Mouse (Mus musculus): ENCODE measurements around the gene Car1. TPM values are rescaled to one million over a fixed set of nuclear protein-coding genes. Genes with fewer than 3 reads are reported as not detected.
"Not testable (repeated sequence)": the region's sequence is repeated elsewhere in the genome, so short reads cannot be mapped to it uniquely, and the experiment has no call there.

Car1 gene
- polyA plus RNA-seq, 1 experiment from 2014 or later, result 32.9 TPM

DNA sequence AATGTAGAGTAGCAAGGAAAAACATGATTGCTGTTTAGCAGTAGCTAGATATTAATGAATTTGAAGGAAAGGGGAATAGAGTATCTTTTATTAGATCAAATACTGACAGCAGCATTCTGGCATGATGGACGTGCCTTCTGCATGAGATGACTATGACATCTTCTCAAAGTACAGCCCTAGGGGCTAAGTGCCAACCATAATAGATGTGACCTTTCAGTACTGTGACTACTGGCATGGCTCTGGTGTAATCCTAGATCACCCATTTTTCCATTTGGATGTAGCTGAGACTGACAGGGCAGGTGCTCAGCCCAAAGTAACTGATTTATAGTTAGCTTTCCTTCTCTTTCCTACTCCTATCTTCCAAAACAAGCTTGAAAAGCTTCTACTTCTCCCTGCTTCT is 20.6 kb downstream of the Car1 start:
- no peak overlapping the region for H3K4me2 ChIP-seq
- DNase-seq (ENCODE audit: low spot score), result no peak
- no peak overlapping the region for H3K27ac ChIP-seq (ENCODE audit: low read depth, low read length)
- no peaks in the 10 kb centered on the region for H3K4me1 ChIP-seq (replicated peaks; ENCODE audit: control insufficient read depth, insufficient read depth, low read length)
- H3K27me3 ChIP-seq (replicated peaks; ENCODE audit: control insufficient read depth, insufficient read depth, low read length), result no peaks in the 10 kb centered on the region
- H3K9me3 ChIP-seq (ENCODE audit: control insufficient read depth, low read length), result no peaks in the 10 kb centered on the region
- H3K36me3 ChIP-seq (ENCODE audit: control insufficient read depth, insufficient read depth, low read length), result no peaks in the 10 kb centered on the region
- no peak overlapping the region for H3K9ac ChIP-seq (ENCODE audit: low read depth, low read length)
- ATAC-seq (replicated peaks; ENCODE audit: low FRiP score), result no peak
- 64% methylated on average over 1 of the region's 1 CpGs for WGBS
- no peak overlapping the region for H3K4me3 ChIP-seq (ENCODE audit: low read depth, low read length)

DNA sequence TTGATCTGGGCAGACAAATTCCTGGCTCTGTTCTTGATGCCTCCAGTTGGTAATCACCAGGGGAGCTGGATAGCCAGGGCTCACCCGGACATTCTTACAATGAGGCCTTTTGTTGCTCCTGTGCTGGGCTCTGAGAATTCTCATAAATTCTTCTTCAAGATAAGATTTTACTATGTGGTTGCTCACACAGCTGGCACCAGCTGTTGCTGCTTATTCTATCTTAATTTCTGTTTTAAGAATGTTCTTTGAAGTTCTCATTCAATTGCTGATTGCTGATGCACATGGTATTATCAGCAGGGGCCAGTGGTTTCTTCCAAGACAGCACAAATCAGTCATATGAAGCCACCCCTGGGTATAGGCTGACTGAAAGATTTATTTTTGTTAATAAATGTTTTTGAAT is 21.0 kb downstream of the Car1 start:
- Histone ChIP-seq H3K27me3 (replicated peaks; ENCODE audit: control insufficient read depth, insufficient read depth, low read length) (no peaks in the 10 kb centered on the region), H3K9me3 (ENCODE audit: control insufficient read depth, low read length) (no peaks in the 10 kb centered on the region), H3K36me3 (ENCODE audit: control insufficient read depth, insufficient read depth, low read length) (no peaks in the 10 kb centered on the region), H3K9ac (ENCODE audit: low read depth, low read length) (no peak overlapping the region), H3K4me1 (replicated peaks; ENCODE audit: control insufficient read depth, insufficient read depth, low read length) (no peaks in the 10 kb centered on the region), H3K4me3 (ENCODE audit: low read depth, low read length) (no peak overlapping the region), H3K4me2 (no peak overlapping the region), H3K27ac (ENCODE audit: low read depth, low read length) (no peak overlapping the region)
- DNase-seq (ENCODE audit: low spot score) (no peak), ATAC-seq (replicated peaks; ENCODE audit: low FRiP score) (no peak)
- WGBS, result 79% methylated on average over 1 of the region's 1 CpGs

DNA sequence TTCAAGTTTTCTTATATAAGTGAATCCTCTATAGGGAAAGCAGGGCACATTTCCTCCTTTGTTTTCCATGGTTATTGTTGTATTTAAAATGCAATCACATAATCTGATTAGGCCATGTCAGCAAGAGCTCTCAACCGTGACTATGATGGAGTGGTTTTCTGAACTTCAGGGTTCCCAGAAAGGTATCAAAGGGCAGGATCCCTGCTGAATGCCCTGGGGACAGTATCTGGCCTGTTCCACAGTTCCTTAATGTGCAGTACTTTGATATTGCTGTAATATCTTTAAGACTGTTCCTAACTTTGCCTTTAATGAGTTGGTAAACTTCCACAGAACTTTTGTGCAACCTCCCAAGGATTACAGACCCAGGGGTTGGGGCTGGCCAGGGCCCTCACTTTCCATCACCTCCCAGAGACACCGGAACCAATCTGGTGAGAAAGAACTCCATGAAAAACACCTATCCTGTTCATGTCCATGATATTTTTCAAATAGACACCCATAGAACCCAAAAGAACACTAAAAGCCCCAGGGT is 21.6 kb downstream of the Car1 start:
- Histone ChIP-seq H3K9me3 (ENCODE audit: control insufficient read depth, low read length) (no peaks in the 10 kb centered on the region), H3K27me3 (replicated peaks; ENCODE audit: control insufficient read depth, insufficient read depth, low read length) (no peaks in the 10 kb centered on the region), H3K36me3 (ENCODE audit: control insufficient read depth, insufficient read depth, low read length) (no peaks in the 10 kb centered on the region), H3K9ac (ENCODE audit: low read depth, low read length) (no peak overlapping the region), H3K27ac (ENCODE audit: low read depth, low read length) (no peak overlapping the region), H3K4me1 (replicated peaks; ENCODE audit: control insufficient read depth, insufficient read depth, low read length) (no peaks in the 10 kb centered on the region), H3K4me3 (ENCODE audit: low read depth, low read length) (no peak overlapping the region), H3K4me2 (no peak overlapping the region)
- DNase-seq (ENCODE audit: low spot score) (no peak), ATAC-seq (replicated peaks; ENCODE audit: low FRiP score) (no peak)
- 78% methylated on average over 2 of the region's 2 CpGs for WGBS

DNA sequence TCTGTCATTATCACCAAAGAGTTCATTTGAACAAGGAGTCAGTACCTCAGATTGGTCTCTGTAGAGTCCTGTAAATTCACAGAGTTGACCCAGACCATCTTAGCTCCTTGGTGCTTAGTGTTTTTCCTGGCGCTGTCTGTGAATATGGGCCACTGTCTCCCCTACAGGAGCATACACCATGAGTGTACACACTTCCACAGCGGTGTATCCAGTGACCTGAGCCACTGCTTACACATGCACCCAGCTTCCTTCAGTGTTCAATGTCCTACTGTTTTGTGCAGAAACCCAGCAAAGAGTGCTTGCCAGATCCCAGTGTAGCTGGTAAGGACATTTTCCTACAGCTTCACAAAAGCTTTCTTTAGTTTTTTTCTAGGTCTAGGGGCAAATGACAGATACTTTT is 22.8 kb downstream of the Car1 start:
- no peaks in the 10 kb centered on the region for H3K36me3 ChIP-seq (ENCODE audit: control insufficient read depth, insufficient read depth, low read length)
- no peaks in the 10 kb centered on the region for H3K4me1 ChIP-seq (replicated peaks; ENCODE audit: control insufficient read depth, insufficient read depth, low read length)
- H3K27ac ChIP-seq (ENCODE audit: low read depth, low read length), result no peak overlapping the region
- no peak overlapping the region for H3K4me2 ChIP-seq
- no peaks in the 10 kb centered on the region for H3K27me3 ChIP-seq (replicated peaks; ENCODE audit: control insufficient read depth, insufficient read depth, low read length)
- H3K4me3 ChIP-seq (ENCODE audit: low read depth, low read length), result no peak overlapping the region
- no peak for DNase-seq (ENCODE audit: low spot score)
- WGBS, result 84% methylated on average over 2 of the region's 2 CpGs
- H3K9ac ChIP-seq (ENCODE audit: low read depth, low read length), result no peak overlapping the region
- ATAC-seq (replicated peaks; ENCODE audit: low FRiP score), result no peak
- H3K9me3 ChIP-seq (ENCODE audit: control insufficient read depth, low read length), result no peaks in the 10 kb centered on the region

DNA sequence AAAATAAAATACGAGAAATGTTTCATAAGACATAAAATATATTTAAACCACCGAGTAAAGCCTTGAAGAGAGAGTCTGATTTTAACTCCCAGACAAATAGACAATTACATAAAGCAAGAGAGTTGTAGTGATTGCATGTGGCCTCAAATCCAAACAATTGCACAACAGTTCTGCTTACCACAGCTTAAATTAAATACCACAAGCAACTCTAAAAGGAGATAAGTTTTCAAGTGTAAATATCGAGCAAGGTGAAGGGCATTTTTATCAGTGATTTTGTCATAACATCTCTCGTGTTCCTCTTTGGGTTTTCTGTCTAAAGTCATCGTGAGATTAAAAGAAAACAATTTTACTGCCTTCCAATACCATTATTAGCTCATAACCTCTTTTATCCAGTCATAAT is 25.0 kb downstream of the Car1 start:
- H3K36me3 ChIP-seq (ENCODE audit: control insufficient read depth, insufficient read depth, low read length); H3K4me2 ChIP-seq; H3K4me3 ChIP-seq (ENCODE audit: low read depth, low read length); H3K27me3 ChIP-seq (replicated peaks; ENCODE audit: control insufficient read depth, insufficient read depth, low read length); H3K4me1 ChIP-seq (replicated peaks; ENCODE audit: control insufficient read depth, insufficient read depth, low read length); H3K27ac ChIP-seq (ENCODE audit: low read depth, low read length); DNase-seq (ENCODE audit: low spot score); H3K9ac ChIP-seq (ENCODE audit: low read depth, low read length); H3K9me3 ChIP-seq (ENCODE audit: control insufficient read depth, low read length); ATAC-seq (replicated peaks; ENCODE audit: low FRiP score): not testable (repeated sequence)
- WGBS, result 72% methylated on average over 5 of the region's 5 CpGs

DNA sequence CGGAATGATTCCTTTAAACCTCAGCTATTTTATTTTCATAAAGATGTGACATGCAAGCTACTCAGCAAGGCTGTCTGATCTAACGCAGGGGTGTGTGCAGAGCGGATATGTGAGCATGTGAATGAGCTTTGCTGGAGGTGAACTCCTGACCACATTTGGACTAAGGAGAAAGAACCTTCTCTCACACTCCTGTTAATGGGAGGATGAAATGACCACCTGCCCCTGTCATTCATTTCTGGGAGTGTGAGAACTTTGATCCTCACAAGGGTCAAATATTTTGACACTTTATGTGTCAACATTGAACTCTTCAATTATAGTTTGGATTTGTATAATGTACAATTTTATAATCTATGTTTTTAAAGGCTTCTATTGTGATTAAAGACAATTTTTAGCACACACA is 25.8 kb downstream of the Car1 start:
- not testable (repeated sequence) for H3K27me3 ChIP-seq (replicated peaks; ENCODE audit: control insufficient read depth, insufficient read depth, low read length); ATAC-seq (replicated peaks; ENCODE audit: low FRiP score); DNase-seq (ENCODE audit: low spot score); H3K4me3 ChIP-seq (ENCODE audit: low read depth, low read length); H3K9me3 ChIP-seq (ENCODE audit: control insufficient read depth, low read length); H3K9ac ChIP-seq (ENCODE audit: low read depth, low read length); H3K36me3 ChIP-seq (ENCODE audit: control insufficient read depth, insufficient read depth, low read length); H3K27ac ChIP-seq (ENCODE audit: low read depth, low read length); H3K4me1 ChIP-seq (replicated peaks; ENCODE audit: control insufficient read depth, insufficient read depth, low read length); H3K4me2 ChIP-seq
- WGBS, result 85% methylated on average over 3 of the region's 3 CpGs

DNA sequence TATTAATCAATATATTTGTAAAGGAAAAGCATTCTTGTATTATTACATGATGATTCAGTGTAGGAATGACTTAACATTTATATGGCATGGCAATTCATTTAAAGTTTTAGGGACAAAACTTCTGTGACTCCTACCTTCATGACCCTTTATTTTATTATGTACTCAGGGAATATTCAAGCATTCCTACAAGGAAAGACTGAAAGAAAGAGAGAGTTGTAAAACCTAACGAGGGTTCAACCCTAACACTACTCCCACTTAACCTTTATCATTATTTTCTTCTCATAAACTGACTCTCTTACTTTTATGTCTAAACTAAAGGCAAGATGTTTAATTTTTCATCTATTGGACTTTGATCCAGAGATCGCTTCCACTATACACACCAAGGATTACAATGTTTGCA is 28.0 kb downstream of the Car1 start:
- H3K9ac ChIP-seq (ENCODE audit: low read depth, low read length), result no peak overlapping the region
- H3K27ac ChIP-seq (ENCODE audit: low read depth, low read length), result no peak overlapping the region
- no peaks in the 10 kb centered on the region for H3K9me3 ChIP-seq (ENCODE audit: control insufficient read depth, low read length)
- no peaks in the 10 kb centered on the region for H3K36me3 ChIP-seq (ENCODE audit: control insufficient read depth, insufficient read depth, low read length)
- ATAC-seq (replicated peaks; ENCODE audit: low FRiP score) (no peak), DNase-seq (ENCODE audit: low spot score) (no peak)
- H3K4me2 ChIP-seq, result no peak overlapping the region
- H3K4me3 ChIP-seq (ENCODE audit: low read depth, low read length), result no peak overlapping the region
- no peaks in the 10 kb centered on the region for H3K4me1 ChIP-seq (replicated peaks; ENCODE audit: control insufficient read depth, insufficient read depth, low read length)
- H3K27me3 ChIP-seq (replicated peaks; ENCODE audit: control insufficient read depth, insufficient read depth, low read length), result no peaks in the 10 kb centered on the region
- WGBS, result 79% methylated on average over 2 of the region's 2 CpGs

DNA sequence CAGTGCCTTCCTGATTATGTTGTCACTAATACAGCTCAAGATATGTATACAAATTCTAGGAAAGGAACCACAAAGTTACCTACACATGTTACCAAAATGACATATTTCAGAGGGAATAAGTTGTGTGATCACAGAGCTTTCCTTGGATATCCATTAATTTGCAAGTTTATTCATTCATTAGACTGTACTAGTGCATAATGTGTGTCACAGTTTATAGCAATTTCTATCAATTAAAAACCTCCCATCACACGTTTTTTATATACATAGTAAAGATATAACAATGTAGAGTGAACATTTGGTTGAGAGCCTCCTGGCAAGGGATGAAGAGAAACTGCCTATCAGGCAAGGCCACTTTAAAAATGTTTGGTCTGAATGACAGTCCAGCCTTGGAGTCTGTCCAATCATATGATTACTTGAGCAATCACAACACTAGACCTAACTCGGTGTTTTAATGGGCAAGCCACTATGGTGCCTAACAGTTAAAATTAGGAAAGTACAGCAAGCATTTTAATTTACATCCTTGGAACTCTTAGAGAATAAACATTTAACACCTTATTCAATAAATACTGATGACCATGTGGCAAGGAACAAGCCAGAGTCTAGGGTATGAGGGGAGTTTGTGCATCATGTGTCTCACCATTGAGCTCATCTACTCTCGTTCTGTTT is 31.5 kb downstream of the Car1 start:
- not testable (repeated sequence) for H3K4me1 ChIP-seq (replicated peaks; ENCODE audit: control insufficient read depth, insufficient read depth, low read length); H3K9me3 ChIP-seq (ENCODE audit: control insufficient read depth, low read length)

DNA sequence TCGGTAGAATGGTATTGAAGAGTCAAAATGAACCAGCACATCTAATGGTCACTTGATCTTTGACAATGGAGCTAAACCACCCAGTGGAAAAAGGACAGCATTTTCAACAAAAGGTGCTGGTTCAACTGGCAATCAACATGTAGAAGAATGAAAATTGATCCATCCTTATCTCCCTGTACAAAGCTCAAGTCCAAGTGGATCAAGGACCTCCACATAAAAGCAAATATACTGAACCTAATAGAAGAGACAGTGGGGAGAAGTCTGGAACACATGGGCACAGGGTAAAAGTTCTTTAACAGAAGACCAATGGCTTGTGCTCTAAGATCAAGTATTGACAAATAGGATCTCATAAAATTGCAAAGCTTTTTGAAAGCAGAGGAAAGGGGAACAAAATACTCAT is 33.6 kb downstream of the Car1 start:
- H3K9ac ChIP-seq (ENCODE audit: low read depth, low read length); H3K27me3 ChIP-seq (replicated peaks; ENCODE audit: control insufficient read depth, insufficient read depth, low read length); DNase-seq (ENCODE audit: low spot score); H3K4me3 ChIP-seq (ENCODE audit: low read depth, low read length); H3K27ac ChIP-seq (ENCODE audit: low read depth, low read length); H3K36me3 ChIP-seq (ENCODE audit: control insufficient read depth, insufficient read depth, low read length); H3K9me3 ChIP-seq (ENCODE audit: control insufficient read depth, low read length); H3K4me1 ChIP-seq (replicated peaks; ENCODE audit: control insufficient read depth, insufficient read depth, low read length); ATAC-seq (replicated peaks; ENCODE audit: low FRiP score); H3K4me2 ChIP-seq: not testable (repeated sequence)
- 87% methylated on average over 1 of the region's 1 CpGs for WGBS

More for the DNA sequence above, 31.5 kb downstream of the Car1 start:
- H3K36me3 ChIP-seq (ENCODE audit: control insufficient read depth, insufficient read depth, low read length); H3K4me2 ChIP-seq; H3K27ac ChIP-seq (ENCODE audit: low read depth, low read length); H3K4me3 ChIP-seq (ENCODE audit: low read depth, low read length); ATAC-seq (replicated peaks; ENCODE audit: low FRiP score); H3K9ac ChIP-seq (ENCODE audit: low read depth, low read length); H3K27me3 ChIP-seq (replicated peaks; ENCODE audit: control insufficient read depth, insufficient read depth, low read length); DNase-seq (ENCODE audit: low spot score): not testable (repeated sequence)
- WGBS, result 79% methylated on average over 2 of the region's 3 CpGs

Data from liver, embryonic 11.5 days (tissue).